Mouse (Mus musculus): ENCODE measurements at regions not wholly inside any gene's neighbourhood (a gene's known extent, or its start where the extent isn't known, plus 50 kb on each side); places are given as distances from the start of the nearest gene placed in this dataset.

- H3K27ac ChIP-seq (ENCODE audit: insufficient read depth, low read depth), result no peak overlapping the region
- in situ Hi-C loops (cut with MboI; ENCODE audit: low pct_ligation_motif_present, low pct_unique_long_range_greater_than_20kb, low sequenced_read_pairs), result no loop called here
- H3K4me3 ChIP-seq (replicated peaks in 1 of 3; ENCODE audit: low read depth in 2 of 3, low read length in 2 of 3, poor library complexity in 1 of 3), result no peak overlapping the region
- dilution Hi-C loops (cut with MboI; ENCODE audit: extremely low pct_ligation_motif_present, extremely low pct_unique_long_range_greater_than_20kb, low sequenced_read_pairs), result no loop called here
- no peak for DNase-seq (ENCODE audit: extremely low read depth)
- no peaks in the 10 kb centered on the region for H3K36me3 ChIP-seq (replicated peaks in 1 of 2; ENCODE audit: control insufficient read depth in 1 of 2, insufficient read depth in 1 of 2, low read length in 1 of 2)
- no peak overlapping the region for H3K9ac ChIP-seq (ENCODE audit: insufficient read depth, low read depth)
- H3K79me2 ChIP-seq (replicated peaks; ENCODE audit: control insufficient read depth, extremely low read depth, insufficient read depth, poor library complexity, severe bottlenecking), result no peaks in the 10 kb centered on the region
- no peak for TF ChIP-seq TCF12 (IDR thresholded peaks at IDR 0.05; ENCODE audit: low read depth, low read length)
- TF ChIP-seq ZC3H11A (IDR thresholded peaks at IDR 0.05; ENCODE audit: low read depth, low read length), result no peak
- no peak for TF ChIP-seq USF1 (IDR thresholded peaks at IDR 0.05; ENCODE audit: low read depth, low read length)
- TF ChIP-seq MYC (IDR thresholded peaks at IDR 0.05; ENCODE audit: low read depth, low read length), result no peak
- TF ChIP-seq E2F4 (IDR thresholded peaks at IDR 0.05; ENCODE audit: insufficient replicate concordance, low read depth, low read length), result no peak
- no peak for TF ChIP-seq ZMIZ1 (IDR thresholded peaks at IDR 0.05; ENCODE audit: low read depth, low read length)
- TF ChIP-seq POLR2AphosphoS2 (IDR thresholded peaks at IDR 0.05; ENCODE audit: low read depth, low read length), result no peak
- TF ChIP-seq MXI1 (IDR thresholded peaks at IDR 0.05; ENCODE audit: low read depth, low read length), result no peak
- TF ChIP-seq CHD1 (IDR thresholded peaks at IDR 0.05; ENCODE audit: low read depth, low read length), result no peak
- no peak for TF ChIP-seq CTCF (conservative IDR thresholded peaks at IDR 0.05 in 1 of 2, IDR thresholded peaks at IDR 0.05 in 1 of 2; ENCODE audit: low read depth in 2 of 2, low read length in 2 of 2)
- TF ChIP-seq MEF2A (IDR thresholded peaks at IDR 0.05; ENCODE audit: borderline replicate concordance, low read depth, low read length), result no peak
- TF ChIP-seq GABPA (IDR thresholded peaks at IDR 0.05; ENCODE audit: insufficient replicate concordance, low read depth, low read length), result no peak
- no peak for TF ChIP-seq PAX5 (IDR thresholded peaks at IDR 0.05; ENCODE audit: low read length)
- peaks cover 3 to 4% of the 10 kb centered on the region in 2 experiments; a peak in 3 of 4 replicates for H3K4me1 ChIP-seq (ENCODE audit: control insufficient read depth in 1 of 2, insufficient read depth in 2 of 2)
- no peaks in the 10 kb centered on the region for H3K27me3 ChIP-seq (replicated peaks)
- no peak overlapping the region for H3K4me2 ChIP-seq (ENCODE audit: insufficient read depth, low read depth, poor library complexity, severe bottlenecking)
- no peaks in the 10 kb centered on the region for H3K9me3 ChIP-seq (replicated peaks; ENCODE audit: low read length)
These were observed 1501.6 kb downstream of the Slc22a22 start for GRCm38 (mm10) chr15:55975843-55976242.

GRCm38 (mm10) chr15:55966780-55967179 lies 1510.6 kb downstream of the Slc22a22 start:
- H3K36me3 ChIP-seq (replicated peaks in 1 of 2; ENCODE audit: control insufficient read depth in 1 of 2, insufficient read depth in 1 of 2, low read length in 1 of 2), result no peaks in the 10 kb centered on the region
- no peaks in the 10 kb centered on the region for H3K79me2 ChIP-seq (replicated peaks; ENCODE audit: control insufficient read depth, extremely low read depth, insufficient read depth, poor library complexity, severe bottlenecking)
- H3K27me3 ChIP-seq (replicated peaks), result no peaks in the 10 kb centered on the region
- H3K4me3 ChIP-seq (replicated peaks in 1 of 3; ENCODE audit: low read depth in 2 of 3, low read length in 2 of 3, poor library complexity in 1 of 3), result no peak overlapping the region
- TF ChIP-seq CHD1 (IDR thresholded peaks at IDR 0.05; ENCODE audit: low read depth, low read length) (no peak), SIN3A (IDR thresholded peaks at IDR 0.05; ENCODE audit: low read length) (no peak), ELF1 (IDR thresholded peaks at IDR 0.05; ENCODE audit: low read depth, low read length) (no peak), ETS1 (conservative IDR thresholded peaks at IDR 0.05; ENCODE audit: low read depth, low read length) (no peak), E2F4 (IDR thresholded peaks at IDR 0.05; ENCODE audit: insufficient replicate concordance, low read depth, low read length) (no peak), MAFK (IDR thresholded peaks at IDR 0.05; ENCODE audit: insufficient replicate concordance, low read length) (no peak), RCOR1 (conservative IDR thresholded peaks at IDR 0.05; ENCODE audit: low read depth, low read length) (no peak), USF2 (conservative IDR thresholded peaks at IDR 0.05; ENCODE audit: low read depth, low read length) (no peak)
- peaks cover 0 to 6% of the 10 kb centered on the region in 2 experiments; a peak in 1 of 4 replicates for H3K4me1 ChIP-seq (ENCODE audit: control insufficient read depth in 1 of 2, insufficient read depth in 2 of 2)
- DNase-seq (ENCODE audit: extremely low read depth), result no peak
- H3K27ac ChIP-seq (ENCODE audit: insufficient read depth, low read depth), result no peak overlapping the region
- in situ Hi-C loops (cut with MboI; ENCODE audit: low pct_ligation_motif_present, low pct_unique_long_range_greater_than_20kb, low sequenced_read_pairs), result no loop called here
- no peak overlapping the region for H3K4me2 ChIP-seq (ENCODE audit: insufficient read depth, low read depth, poor library complexity, severe bottlenecking)
- no peaks in the 10 kb centered on the region for H3K9me3 ChIP-seq (replicated peaks; ENCODE audit: low read length)
- H3K9ac ChIP-seq (ENCODE audit: insufficient read depth, low read depth), result no peak overlapping the region
- dilution Hi-C loops (cut with MboI; ENCODE audit: extremely low pct_ligation_motif_present, extremely low pct_unique_long_range_greater_than_20kb, low sequenced_read_pairs), result no loop called here

Data from CH12.LX (cell line).